Mouse (Mus musculus) erythroblast, embryonic 14.5 days (primary cell): ENCODE data around the gene Muc3.

Experiments
- GATA1 ChIP-seq: IDR thresholded peaks from 2 replicates; pipeline ENCODE4 v1.6.1; 2012; ENCODE audit warnings: low read length, inconsistent platforms, mixed read lengths
- TAL1 ChIP-seq: IDR thresholded peaks from 3 replicates; pipeline ENCODE4 v1.6.1; 2012; ENCODE audit warnings: low read length, inconsistent platforms, mixed read lengths

DNA sequence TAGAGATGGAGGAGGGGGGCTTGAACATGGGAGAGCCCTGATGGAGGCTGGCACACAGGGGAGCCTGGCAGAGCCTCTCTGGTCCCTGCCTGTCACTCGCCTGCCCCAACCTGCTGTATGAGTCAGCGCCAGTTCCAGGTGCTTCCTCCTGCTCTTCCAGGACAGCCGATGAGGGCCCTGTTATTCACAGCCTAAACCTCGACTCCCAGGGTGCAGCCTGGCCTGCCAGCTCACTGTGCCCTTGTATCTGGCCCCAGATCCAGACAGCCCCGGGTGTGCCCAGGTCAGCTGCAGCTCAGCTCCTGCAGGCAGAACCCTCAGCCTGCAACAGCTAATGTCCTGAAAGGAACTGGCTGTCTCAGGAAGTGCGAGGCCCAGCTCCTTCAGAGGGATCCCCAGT is 57.6 kb downstream of the Muc3 start:
- no peak for TF ChIP-seq GATA1
- no peak for TF ChIP-seq TAL1
